Mouse (Mus musculus): ENCODE results near the gene Vps29. TPM values are rescaled to one million over a fixed set of nuclear protein-coding genes. Genes with fewer than 3 reads are reported as not detected.

Gene Vps29
- 170 and 180 TPM in 2 replicates for polyA plus RNA-seq (2012; rRNA removed)

GRCm38 (mm10) chr5:122353807-122354491 lies at the start of gene Vps29, which contains the start of gene Rad9b:
TSS of gene Vps29 (plus strand) at chr5:122354369.
TSS of gene Rad9b (minus strand) at chr5:122354233.
- under 1% methylated on average over 51 of the region's 51 CpGs for WGBS
- peak; percentile 99 for DNase-seq
- peak within 1 kb of the TSS; percentile 76 for H3K4me3 ChIP-seq (replicated peaks; ENCODE audit: insufficient read depth, low read depth, low read length)
- H3K4me1 ChIP-seq (ENCODE audit: control insufficient read depth, insufficient read depth, low read length) = no peaks in the 10 kb centered on the region
- H3K27me3 ChIP-seq (ENCODE audit: control insufficient read depth, insufficient read depth, low read length) = no peaks in the 10 kb centered on the region
- peak; percentile 84 for TF ChIP-seq POLR2A (IDR thresholded peaks at IDR 0.05; ENCODE audit: borderline replicate concordance, insufficient read depth, low read length)
- no peak for TF ChIP-seq CTCF (IDR thresholded peaks at IDR 0.05; ENCODE audit: borderline replicate concordance, insufficient read depth, low read depth, low read length)
- H3K27ac ChIP-seq (ENCODE audit: insufficient read depth, low read length) = peak within 1 kb of the TSS; percentile 70

GRCm38 (mm10) chr5:122304541-122304940 lies 49.6 kb upstream of the Vps29 start:
- H3K27ac ChIP-seq (ENCODE audit: insufficient read depth, low read length) = peak overlapping the region; percentile 45; the same call in 1 of the 2 replicates
- no peak for DNase-seq
- no peak overlapping the region for H3K4me3 ChIP-seq (replicated peaks; ENCODE audit: insufficient read depth, low read depth, low read length)
- no peaks in the 10 kb centered on the region for H3K27me3 ChIP-seq (ENCODE audit: control insufficient read depth, insufficient read depth, low read length)
- WGBS = 15% methylated on average over 6 of the region's 6 CpGs
- no peak for TF ChIP-seq CTCF (IDR thresholded peaks at IDR 0.05; ENCODE audit: borderline replicate concordance, insufficient read depth, low read depth, low read length)
- H3K4me1 ChIP-seq (ENCODE audit: control insufficient read depth, insufficient read depth, low read length) = peaks cover 43% of the 10 kb centered on the region

- no peak overlapping the region for H3K4me3 ChIP-seq (replicated peaks; ENCODE audit: insufficient read depth, low read depth, low read length)
- H3K27ac ChIP-seq (ENCODE audit: insufficient read depth, low read length) = no peak overlapping the region
- no peaks in the 10 kb centered on the region for H3K27me3 ChIP-seq (ENCODE audit: control insufficient read depth, insufficient read depth, low read length)
- TF ChIP-seq CTCF (IDR thresholded peaks at IDR 0.05; ENCODE audit: borderline replicate concordance, insufficient read depth, low read depth, low read length) (no peak), POLR2A (IDR thresholded peaks at IDR 0.05; ENCODE audit: borderline replicate concordance, insufficient read depth, low read length) (no peak)
- DNase-seq = no peak
- peaks cover 37% of the 10 kb centered on the region for H3K4me1 ChIP-seq (ENCODE audit: control insufficient read depth, insufficient read depth, low read length)
- 78% methylated on average over 7 of the region's 7 CpGs for WGBS
These were observed 48.7 kb upstream of the Vps29 start for GRCm38 (mm10) chr5:122305472-122305871.

DNA sequence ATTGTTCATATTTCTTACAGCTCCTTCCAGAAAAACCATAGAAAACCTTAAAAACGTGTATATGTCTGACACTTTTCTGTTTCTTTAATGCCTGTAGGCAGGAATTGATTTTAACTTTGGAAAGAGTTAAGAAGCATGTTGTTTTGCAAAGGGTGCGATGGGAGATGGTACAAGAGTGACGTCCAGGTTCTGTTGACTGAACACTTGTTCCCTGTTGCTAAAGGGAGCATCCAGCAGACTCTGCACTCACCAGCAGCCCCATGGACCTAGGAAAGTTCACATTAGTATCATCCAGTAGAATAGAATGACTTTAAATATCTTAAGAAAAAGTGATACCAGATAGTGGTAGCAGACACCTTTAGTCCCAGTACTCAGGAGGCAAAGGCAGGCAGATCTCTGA lies 47.6 kb upstream of the Vps29 start:
- no peak for TF ChIP-seq POLR2A (IDR thresholded peaks at IDR 0.05; ENCODE audit: borderline replicate concordance, insufficient read depth, low read length)
- TF ChIP-seq CTCF (IDR thresholded peaks at IDR 0.05; ENCODE audit: borderline replicate concordance, insufficient read depth, low read depth, low read length) = no peak
- no peak for DNase-seq
- no peak overlapping the region for H3K4me3 ChIP-seq (replicated peaks; ENCODE audit: insufficient read depth, low read depth, low read length)
- peaks cover 37% of the 10 kb centered on the region for H3K4me1 ChIP-seq (ENCODE audit: control insufficient read depth, insufficient read depth, low read length)
- no peaks in the 10 kb centered on the region for H3K27me3 ChIP-seq (ENCODE audit: control insufficient read depth, insufficient read depth, low read length)
- WGBS = 83% methylated on average over 3 of the region's 3 CpGs
- H3K27ac ChIP-seq (ENCODE audit: insufficient read depth, low read length) = no peak overlapping the region

GRCm38 (mm10) chr5:122310699-122311098 lies 43.5 kb upstream of the Vps29 start:
- DNase-seq = no peak

GRCm38 (mm10) chr5:122311692-122312091 lies 42.5 kb upstream of the Vps29 start:
- 68% methylated on average over 7 of the region's 7 CpGs for WGBS
- no peak overlapping the region for H3K4me3 ChIP-seq (replicated peaks; ENCODE audit: insufficient read depth, low read depth, low read length)
- H3K4me1 ChIP-seq (ENCODE audit: control insufficient read depth, insufficient read depth, low read length) = peaks cover 49% of the 10 kb centered on the region
- no peak for DNase-seq
- no peak overlapping the region for H3K27ac ChIP-seq (ENCODE audit: insufficient read depth, low read length)
- H3K27me3 ChIP-seq (ENCODE audit: control insufficient read depth, insufficient read depth, low read length) = no peaks in the 10 kb centered on the region
- TF ChIP-seq CTCF (IDR thresholded peaks at IDR 0.05; ENCODE audit: borderline replicate concordance, insufficient read depth, low read depth, low read length) (no peak), POLR2A (IDR thresholded peaks at IDR 0.05; ENCODE audit: borderline replicate concordance, insufficient read depth, low read length) (no peak)

More at GRCm38 (mm10) chr5:122310699-122311098, 43.5 kb upstream of the Vps29 start:
- TF ChIP-seq CTCF (IDR thresholded peaks at IDR 0.05; ENCODE audit: borderline replicate concordance, insufficient read depth, low read depth, low read length) = no peak
- no peak for TF ChIP-seq POLR2A (IDR thresholded peaks at IDR 0.05; ENCODE audit: borderline replicate concordance, insufficient read depth, low read length)
- no peaks in the 10 kb centered on the region for H3K27me3 ChIP-seq (ENCODE audit: control insufficient read depth, insufficient read depth, low read length)
- peaks cover 46% of the 10 kb centered on the region for H3K4me1 ChIP-seq (ENCODE audit: control insufficient read depth, insufficient read depth, low read length)
- H3K27ac ChIP-seq (ENCODE audit: insufficient read depth, low read length) = no peak overlapping the region
- no peak overlapping the region for H3K4me3 ChIP-seq (replicated peaks; ENCODE audit: insufficient read depth, low read depth, low read length)
- 76% methylated on average over 8 of the region's 8 CpGs for WGBS

DNA sequence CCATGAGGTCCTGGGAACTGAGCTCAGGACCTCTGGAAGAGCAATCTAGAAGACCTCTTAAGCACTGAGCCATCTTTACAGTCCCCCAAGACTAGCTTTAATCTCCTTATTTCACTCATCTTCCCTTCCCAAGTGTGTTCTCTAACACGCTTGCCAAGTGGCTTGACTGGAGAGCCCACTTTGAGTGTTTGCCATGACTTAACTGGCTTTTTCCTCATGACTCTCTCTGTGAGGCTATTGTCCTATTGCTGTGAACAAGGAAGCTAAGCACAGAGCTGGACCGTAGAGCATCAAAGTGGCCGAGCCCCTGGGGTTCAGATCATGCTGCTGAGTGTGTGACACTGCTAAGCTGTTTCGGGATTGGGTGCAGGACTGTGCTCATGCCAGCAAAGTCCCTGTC lies 41.8 kb upstream of the Vps29 start:
- 30% methylated on average over 4 of the region's 4 CpGs for WGBS
- Histone ChIP-seq H3K4me3 (replicated peaks; ENCODE audit: insufficient read depth, low read depth, low read length) (no peak overlapping the region), H3K27ac (ENCODE audit: insufficient read depth, low read length) (peak overlapping the region; percentile 13), H3K27me3 (ENCODE audit: control insufficient read depth, insufficient read depth, low read length) (no peaks in the 10 kb centered on the region), H3K4me1 (ENCODE audit: control insufficient read depth, insufficient read depth, low read length) (peaks cover 51% of the 10 kb centered on the region)
- DNase-seq = no peak
- no peak for TF ChIP-seq CTCF (IDR thresholded peaks at IDR 0.05; ENCODE audit: borderline replicate concordance, insufficient read depth, low read depth, low read length)
- TF ChIP-seq POLR2A (IDR thresholded peaks at IDR 0.05; ENCODE audit: borderline replicate concordance, insufficient read depth, low read length) = no peak
